Mouse (Mus musculus) gastrocnemius, postnatal 4 days (tissue): ENCODE measurements around the gene Mpc2. TPM values are rescaled to one million over a fixed set of nuclear protein-coding genes. Genes with fewer than 3 reads are reported as not detected.

ENCODE experiments used
- DNase-seq, 2 experiments: peaks; one replicate each; pipeline ENCODE4 v3.0.0; 2021 to 2022; ENCODE audit warnings: low spot score in 2 of 2, mixed read lengths in 2 of 2
- long read RNA-seq, 2 experiments: library from polyadenylated mRNA; stranded (forward); transcript quantifications; one replicate each; pipeline ENCODE4 v2.0.0; 2021
- total RNA-seq, 2 experiments: library from RNA; stranded (reverse); gene quantifications; 2 replicates each; pipeline ENCODE4 v1.2.3; 2021

The Mpc2 gene
- total RNA-seq = 100 to 1,000 TPM; 122 to 136 TPM
- long read RNA-seq, experiment 1, transcript Mpc2-201 (5 exons, 1,025 nt) = major isoform, 95 of 97 reads
- long read RNA-seq, experiment 1, partial matches to known transcripts = 0 of 97 reads
- long read RNA-seq, experiment 1, other reads (novel, unspliced or antisense) = 2 of 97 reads
- long read RNA-seq, experiment 2, transcript Mpc2-201 (5 exons, 1,025 nt) = major isoform, 86 of 94 reads
- long read RNA-seq, experiment 2, partial matches to known transcripts = 0 of 94 reads
- long read RNA-seq, experiment 2, other reads (novel, unspliced or antisense) = 7 of 94 reads

DNA sequence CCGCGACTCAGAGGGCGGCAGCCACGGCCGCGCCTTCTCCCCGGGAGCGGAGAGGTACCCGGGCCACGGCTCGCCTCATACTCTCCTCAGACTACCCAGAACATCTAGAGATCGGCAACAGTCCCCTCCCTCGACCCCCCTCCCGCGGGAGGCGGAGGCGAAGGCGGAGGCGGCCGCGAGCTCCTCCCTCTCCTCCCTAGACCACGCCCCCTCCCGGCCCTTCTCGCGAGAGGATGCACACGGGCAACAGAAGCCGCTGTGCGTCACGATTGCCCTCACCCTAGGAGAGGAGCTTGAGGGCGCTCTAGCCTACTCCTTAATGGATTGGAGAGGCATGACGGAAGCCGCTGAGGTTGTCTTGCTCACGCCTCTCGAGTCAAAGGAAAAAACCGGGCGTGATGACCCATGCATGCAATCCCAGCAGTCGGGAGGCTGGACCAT is at the start of gene Mpc2, which contains the start of gene Dcaf6:
Gene Mpc2 (plus strand): TSS at position 278 of the 441 bp plus-strand sequence.
Gene Dcaf6 (minus strand): TSS at position 116 of the 441 bp plus-strand sequence.
- peak; percentile 100 for DNase-seq

DNA sequence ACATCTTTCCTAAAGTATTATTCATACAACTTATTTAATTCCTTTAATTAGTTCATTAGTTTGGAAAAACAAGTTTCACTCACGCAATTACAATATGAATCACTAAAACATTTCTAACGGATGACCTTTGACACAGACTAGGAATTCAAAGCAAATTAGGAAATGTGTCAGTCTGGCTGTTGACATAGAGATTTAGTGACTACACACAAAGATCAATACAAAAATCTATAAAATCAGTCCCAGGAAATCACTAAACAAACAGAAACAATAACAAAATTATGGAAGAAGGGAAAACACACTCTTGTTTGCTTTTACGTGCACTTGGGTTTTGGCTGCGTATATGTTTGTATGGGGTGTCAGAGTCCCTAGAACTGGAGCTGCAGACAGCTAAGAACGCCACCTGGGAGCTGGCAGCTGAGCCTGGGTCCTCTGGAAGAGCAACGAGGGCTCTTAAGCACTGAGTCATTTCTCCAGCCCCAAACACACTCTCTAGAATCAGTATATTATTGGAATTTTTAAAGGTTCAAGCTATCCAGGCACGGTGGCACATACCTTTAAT is 39.0 kb upstream of the Mpc2 start:
- DNase-seq = no peak

DNA sequence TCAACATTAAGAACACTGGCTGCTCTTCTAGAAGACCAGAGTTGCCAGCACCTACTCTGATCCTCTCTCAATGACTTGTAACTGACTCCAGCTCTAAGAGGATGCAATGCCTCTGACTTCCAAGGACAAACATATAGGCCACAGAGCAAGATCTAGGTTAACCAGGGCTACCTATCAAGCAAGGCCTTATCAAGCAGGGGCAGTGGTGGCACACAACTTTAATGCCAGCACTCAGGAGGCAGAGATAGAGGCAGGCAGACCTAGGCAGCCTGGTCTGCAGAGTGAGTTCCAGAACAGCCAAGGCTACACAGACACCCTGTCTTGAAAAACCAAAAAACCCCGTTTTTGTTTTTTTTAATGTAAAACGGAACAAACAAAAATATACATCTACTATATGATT is 34.2 kb upstream of the Mpc2 start:
- no peak for DNase-seq

DNA sequence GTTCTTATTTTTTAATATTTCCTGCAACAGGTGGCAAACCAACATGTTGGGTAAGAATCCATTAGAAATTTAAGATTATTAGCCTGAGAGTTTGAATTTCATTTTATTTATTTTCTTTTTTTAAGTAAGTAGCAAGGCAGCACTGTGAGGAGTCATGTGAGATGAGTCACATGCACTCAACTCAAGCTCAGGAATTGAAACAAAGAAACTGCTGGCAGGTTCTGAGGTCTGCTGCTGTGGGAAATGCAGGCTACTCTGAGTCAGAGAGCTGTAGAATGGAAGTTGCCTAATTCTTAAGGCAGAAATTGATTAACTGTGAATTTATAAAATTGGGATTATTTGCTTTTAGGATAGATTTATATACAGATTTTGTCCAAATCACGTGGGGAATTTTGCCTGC is 27.6 kb upstream of the Mpc2 start:
- DNase-seq = no peak

DNA sequence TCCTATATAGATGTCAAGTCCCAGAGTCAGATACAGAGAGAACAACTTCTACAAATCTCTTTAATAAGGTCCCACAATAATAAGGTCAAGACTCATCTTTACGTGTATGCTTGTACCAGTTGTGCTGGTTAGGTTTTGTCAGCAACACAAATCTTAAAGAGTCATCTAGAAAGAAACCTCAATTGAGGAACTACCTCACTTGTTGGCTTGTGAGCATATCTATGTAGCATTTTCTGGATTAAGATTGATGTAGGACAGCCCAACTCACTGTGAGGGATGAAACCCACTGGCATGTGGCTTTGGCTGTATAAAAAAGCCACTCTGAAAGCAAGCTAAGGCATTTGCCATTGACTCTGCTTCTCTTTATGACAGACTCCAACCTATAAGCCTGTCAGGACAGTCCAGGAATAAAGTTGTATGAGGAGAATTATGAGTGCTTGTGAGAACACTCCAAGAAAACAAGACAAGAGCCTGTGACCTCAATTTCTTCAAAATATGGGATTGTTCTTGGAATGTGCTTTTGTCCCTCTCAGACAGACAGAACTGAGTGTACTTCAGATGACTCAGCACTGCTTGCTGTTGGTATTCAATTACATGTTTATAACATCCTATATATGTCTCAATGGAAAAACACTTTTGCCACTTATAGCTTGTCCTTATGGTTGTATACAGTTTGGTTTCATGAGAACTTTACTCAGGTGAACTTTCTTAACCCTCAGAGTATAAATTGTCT is 22.0 kb upstream of the Mpc2 start:
- no peak for DNase-seq

DNA sequence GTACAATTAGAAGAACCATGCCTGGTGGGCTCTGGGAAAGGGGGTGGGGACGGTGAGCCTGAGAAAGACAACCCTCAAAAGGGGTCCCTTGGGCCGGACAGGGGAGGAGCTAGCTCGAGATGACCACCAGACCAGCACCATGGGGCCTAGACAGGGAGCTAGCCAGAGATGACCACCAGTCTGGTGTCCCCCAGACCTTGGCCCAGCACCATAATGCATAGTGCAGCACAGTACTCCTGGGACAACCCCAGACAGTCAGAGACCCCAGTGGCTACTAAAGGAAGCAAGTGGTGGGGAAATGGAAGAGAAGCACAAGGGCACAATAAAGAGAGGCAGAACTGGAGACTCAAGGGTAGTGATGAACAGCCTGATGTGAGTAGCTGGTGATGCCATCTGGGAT is 19.6 kb upstream of the Mpc2 start:
- no peak for DNase-seq

DNA sequence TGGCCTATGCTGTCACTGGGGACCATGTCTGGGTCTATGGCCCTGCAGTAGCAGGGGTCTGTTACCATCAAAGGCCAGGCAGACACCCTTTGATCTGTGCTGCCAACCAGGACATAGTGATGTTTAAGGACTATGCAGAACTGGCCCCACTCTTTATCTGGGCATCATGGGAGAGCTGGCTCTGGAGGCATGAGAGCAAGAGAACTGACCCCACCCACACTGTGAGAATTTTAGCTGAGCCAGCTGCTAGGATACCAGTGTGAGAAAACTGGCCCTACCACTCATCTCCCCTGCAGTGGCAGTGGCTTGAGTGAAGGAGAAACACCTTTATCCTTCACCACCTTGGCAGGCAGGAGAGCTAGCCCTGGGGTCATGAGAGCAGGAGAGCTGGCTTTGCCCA is 19.2 kb upstream of the Mpc2 start:
- no peak for DNase-seq

DNA sequence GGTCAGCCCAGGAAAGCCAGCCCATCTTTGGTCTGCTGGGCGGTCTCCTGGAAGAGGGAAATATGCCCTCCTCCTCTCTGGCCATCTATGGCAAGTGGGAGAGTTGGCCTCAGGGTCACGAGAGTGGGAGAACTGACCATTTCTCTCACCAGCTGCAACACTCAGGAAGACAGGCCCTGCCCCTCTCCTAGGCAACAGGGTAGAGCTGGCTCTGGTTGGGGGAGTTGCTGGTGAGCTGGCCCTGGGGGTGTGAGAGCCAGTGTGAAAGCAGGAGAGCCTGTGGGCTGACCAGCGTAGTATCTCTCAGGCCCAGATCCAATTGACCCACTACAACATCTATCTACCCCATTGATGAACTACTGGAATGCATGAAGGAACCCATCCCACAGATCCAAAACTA is 18.7 kb upstream of the Mpc2 start:
- DNase-seq = no peak

DNA sequence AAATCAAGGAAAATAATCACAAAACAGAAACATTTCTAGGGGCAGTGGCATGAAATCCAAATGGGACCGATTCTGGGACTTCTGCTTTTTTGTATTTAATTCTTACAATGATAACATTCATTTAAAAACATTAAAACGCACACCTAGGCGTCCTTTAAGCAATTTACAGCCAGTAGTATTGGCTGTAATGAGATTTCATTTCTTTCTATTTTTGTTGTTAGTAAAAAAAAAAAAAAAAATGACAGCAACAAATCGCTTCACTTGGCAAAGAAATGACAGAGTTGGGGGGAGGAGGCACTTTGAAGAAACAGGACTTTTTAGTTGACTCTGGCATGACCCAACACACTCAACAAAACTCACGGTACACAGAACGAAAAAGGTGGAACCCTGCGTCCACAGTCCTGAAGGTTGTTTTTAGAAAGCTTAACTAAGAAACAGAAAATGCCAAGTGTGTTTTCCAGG is 1.4 kb upstream of the Mpc2 start:
- DNase-seq = no peak

DNA sequence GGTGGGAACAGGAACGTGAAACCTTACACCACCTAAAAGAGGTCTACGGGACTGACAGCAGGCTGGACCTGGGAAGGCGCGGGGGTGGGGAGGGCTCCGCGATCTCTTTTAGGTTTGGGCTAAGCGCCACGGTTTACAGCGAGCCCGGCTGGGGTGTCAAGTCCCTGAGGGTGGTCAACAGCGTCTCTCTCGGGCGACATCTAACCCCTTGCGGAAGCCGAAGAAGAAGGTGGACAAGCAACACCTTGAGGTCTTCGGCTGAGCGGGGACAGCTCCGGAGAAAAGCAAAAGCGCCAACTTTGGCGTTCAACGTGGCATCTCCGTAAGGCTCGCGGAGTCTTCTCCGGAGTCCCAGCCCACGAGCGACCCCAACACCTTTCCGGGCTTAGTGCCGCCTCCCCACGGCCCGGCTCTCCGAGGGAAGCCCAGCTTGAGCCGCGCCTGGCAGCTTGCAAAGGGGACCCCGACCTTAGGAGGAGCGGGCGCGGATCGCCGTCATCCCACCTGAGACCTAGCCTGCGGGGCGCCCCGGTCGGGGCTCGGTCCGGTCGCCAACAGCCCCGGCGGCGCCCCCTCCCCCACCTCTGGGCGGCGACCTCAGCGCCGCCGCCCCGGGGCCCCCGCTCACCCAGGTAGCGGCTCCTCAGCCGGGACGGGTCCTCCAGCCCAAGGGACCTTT is 795 bp upstream of the Mpc2 start:
- DNase-seq = peak; percentile 39 to 60

DNA sequence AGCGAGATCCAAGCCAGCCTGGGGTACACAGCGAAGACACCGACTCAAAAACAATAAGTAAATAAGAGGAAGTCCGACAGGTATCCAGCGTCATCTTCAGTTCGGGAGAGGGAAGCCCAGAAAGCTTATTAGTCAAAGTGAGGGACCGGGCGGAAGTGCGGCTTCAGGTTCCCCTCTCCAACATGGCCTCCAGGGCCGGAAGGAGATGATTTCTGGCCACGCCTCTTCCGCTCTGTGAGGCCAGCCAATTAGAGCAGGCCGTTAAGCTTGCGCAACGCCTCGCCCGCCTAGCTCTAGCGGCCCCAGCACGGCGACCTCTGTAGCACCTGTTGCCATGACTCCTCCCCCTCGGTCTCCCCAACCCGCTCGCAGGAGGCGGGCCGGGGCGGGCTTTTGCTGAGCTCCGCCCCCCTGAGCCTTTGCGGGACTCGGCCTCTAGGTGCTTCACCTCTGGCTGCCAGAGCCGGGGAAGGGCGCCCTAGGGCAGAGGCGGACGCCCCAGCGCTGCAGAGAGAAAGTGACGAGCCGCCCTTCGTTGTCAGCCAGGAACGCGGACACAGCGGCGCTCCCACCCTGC is 452 bp downstream of the Mpc2 start:
- peak; percentile 97 for DNase-seq

DNA sequence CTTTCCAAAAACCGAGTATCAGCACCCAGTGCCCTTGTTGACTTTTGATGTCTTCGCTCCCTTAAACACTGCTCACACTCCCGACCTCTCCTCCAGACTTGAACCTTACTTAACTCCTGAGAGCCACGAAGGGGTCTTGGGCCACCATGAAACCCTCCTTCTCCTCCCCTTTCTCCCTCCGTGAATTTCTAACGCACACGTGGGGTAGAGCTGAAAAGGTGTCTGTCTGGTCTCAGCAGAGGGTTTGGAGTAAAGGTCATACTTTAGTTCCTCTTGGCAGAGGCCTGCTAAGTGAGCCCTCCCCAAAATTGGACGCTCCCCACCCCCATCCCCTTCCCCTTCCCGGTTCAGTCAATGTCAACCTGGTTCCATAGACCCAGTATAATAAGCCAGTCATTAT is 1.2 kb downstream of the Mpc2 start:
- DNase-seq = no peak

DNA sequence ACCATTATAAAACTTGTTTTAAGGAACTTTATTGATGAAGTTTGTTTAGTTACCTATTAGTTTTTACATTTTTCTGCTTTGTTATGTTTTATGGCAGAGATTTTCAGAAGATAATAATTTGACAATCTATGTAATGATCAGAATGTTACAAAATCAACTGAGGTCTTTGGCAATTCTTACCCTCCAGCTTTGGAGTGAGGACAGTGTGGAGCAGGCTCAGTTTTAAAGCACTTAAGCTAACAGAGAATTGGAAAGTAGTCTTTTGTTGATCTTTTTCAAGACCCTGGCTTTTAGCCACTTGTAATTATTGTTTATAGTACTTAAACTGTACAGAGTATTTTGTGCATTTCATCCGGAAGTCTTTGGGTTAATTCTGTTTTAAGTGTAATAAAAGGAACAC is 2.4 kb downstream of the Mpc2 start:
- no peak for DNase-seq

DNA sequence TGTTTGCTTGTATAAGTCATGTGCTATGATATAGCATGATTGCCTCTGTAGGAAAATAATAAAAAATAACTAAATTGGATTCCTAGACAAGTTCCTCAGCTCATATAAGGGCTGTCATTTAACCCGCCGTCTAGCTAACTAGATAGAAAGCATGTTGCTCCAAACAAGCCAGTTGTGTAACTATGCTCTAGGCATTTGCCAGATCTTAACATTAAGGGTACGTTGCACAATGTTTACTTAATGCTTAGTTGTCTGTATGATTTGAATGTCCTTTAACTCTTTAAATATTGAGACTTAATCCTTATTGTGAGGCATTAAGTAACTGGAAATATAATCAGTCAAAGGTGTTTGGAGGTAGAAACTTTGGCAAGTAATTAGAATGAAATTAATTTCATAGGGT is 4.1 kb downstream of the Mpc2 start:
- no peak for DNase-seq

DNA sequence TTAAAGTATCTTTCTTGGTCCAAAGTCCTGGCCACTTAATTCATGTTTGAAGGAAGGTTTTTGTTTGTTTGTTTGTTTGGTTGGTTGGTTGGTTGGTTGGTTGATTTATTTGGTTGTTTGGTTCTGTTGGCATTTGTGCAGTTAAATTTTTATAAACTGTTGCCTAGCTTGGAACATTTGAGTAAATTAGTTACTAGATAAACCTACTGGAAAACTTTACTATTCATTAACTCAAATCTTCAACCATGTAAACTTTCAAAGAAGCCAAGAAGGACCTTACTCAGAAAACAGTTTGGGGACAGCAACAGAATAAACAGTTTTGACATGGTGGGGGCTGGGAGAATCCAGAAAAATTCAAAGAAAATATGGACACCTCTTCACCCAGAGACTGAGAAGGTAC is 8.5 kb downstream of the Mpc2 start:
- DNase-seq = no peak

DNA sequence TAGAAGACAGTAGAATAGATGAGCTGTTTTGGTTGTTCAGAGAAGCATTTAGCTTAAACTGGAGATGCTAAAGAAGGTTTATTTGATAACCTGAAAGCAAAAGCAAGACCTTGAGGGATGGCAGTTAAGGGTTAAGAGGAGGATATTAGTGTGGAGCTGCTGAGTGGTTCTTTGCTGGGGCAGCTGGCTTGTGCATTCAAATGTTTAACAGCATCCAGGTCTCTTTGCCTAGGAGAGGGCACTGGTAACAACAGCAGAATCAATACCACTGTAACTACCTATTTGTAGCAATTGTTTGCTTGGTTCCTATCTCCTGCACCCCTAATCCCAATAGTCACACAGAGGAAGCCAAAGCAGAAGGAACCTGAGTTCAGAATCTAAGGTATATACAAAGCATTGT is 9.3 kb downstream of the Mpc2 start:
- DNase-seq = no peak

DNA sequence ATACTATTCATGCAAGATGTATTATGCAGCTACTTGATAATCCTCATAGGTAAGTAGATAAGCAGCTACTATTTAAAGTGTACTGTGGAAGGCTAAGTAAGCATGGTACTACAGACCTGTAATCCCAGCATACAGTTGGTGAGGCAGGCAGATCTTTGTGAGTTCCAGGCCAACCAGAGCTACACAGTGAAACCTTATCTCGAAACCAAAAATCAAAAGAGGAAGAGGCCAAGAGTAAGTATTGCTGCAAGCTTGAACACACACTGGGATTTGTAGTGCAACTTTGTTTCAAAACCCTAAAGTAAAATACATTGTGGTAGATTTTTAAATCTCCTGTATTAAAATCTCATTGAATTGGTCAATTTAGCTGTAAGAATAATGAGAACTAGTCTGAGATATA is 11.1 kb downstream of the Mpc2 start:
- DNase-seq = no peak

DNA sequence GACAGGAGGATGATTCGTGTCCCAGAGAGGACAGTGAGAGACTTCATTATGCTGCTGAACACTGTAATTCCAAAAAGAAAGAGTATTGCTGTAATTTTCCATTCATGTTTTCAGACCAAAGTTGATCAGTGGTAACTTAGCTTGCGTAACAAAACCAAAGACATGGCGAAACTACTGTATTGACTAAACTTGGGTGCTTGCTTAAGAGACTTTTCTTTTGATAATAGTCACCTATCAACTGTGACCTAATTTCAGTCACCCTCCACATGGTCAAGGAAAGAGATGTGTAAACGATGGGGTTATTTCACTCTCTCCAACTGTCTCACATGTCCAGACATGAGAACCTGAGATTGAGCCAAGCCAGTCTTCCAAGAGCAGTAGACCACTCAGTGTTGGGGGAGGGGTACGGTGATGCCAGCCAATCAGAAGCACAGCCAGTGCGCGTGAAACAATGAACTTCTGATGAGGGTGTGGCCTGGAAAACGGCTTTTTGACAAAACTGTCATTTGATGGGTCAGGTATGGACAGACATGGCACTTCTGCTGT is 24.3 kb downstream of the Mpc2 start, which contains the start of gene Adcy10:
Gene Adcy10 (plus strand): TSS at position 496 of the 546 bp plus-strand sequence.
- DNase-seq = no peak

DNA sequence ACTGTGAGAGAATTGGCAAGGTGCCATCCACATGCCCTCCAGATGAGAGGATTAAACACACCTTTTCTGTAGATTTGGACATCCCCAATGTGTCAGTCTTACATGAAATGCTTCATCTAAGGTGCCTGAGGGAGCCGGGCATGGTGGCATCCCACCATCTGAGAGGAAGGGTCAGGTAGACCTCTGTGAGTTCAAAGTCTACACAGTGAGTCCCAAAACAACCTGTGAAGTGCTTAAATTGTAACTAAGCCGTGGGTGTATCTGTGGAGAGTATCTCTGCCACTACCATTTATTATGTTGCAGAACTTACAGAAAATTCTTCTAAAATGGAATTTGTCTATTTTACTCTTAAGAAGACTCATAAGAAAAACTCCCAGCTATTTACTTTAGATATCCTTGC is 25.7 kb downstream of the Mpc2 start:
- DNase-seq = no peak

DNA sequence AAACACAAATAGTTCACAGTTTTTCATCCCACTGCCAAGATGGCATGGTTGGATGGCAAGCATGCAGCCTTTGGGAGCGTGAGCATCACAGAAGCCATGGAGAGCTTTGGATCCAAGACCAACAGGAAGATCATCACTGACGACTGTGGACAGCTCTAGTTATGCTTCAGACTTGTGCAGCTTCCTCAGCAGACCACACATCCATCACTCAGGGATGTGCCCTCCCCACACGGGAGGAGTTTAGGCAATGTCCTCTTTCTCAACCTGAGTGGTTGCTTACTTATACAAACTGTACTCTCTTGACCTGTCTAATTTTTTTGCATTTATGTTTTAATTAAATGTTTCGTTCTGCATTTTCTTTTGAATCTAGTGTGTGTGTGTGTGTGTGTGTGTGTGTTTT is 28.8 kb downstream of the Mpc2 start:
- no peak for DNase-seq

DNA sequence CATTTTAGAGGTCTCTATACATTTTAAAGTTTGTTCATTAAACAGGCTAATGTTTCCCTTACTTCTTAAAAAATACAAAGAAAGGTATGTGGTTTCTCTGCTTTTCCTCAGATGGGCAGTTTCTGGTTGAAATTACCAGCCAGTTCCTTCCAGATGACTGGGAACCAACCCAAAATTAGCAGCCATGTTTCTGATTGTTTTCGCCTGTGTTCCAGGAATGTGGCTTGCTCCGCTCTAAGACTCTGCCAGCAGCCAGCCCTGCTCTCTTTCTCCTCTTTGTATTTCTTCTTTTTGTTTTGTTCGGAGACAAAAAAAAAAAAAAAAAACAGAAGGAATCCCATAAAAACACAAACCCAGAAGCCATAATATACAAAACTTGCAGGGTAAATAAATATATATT is 38.4 kb downstream of the Mpc2 start:
- DNase-seq = no peak
